Mouse (Mus musculus): Measurements from ENCODE around the gene Tmem54. TPM values are rescaled to one million over a fixed set of nuclear protein-coding genes. Genes with fewer than 3 reads are reported as not detected.

Tmem54 gene
- polyA plus RNA-seq, 1 experiment from 2014 or later = not detected

DNA sequence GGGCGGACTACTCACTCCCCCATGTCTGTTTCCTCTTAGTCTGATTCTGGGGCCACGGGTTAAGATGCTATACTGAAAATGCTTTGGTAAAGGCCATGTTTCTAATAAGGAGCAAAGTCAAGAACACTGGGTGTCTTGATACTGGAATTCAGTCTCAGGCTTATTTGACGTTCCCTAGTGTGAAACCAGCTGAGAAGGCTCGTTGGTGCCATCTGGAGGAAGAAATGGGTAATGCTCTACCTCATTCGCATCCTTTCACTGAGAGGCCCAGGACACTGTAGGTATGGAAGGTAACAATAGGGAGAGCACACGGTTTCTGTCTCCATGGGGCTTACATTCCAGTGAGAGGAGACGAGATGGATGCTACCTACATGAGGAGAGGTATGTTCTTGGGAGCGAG is 19.3 kb upstream of the Tmem54 start:
- Histone ChIP-seq H3K9ac (ENCODE audit: low read length) (no peak overlapping the region), H3K27ac (ENCODE audit: low read depth, low read length) (no peak overlapping the region), H3K4me2 (ENCODE audit: low read length) (no peak overlapping the region), H3K9me3 (replicated peaks; ENCODE audit: control insufficient read depth, low read length) (no peaks in the 10 kb centered on the region), H3K36me3 (ENCODE audit: control insufficient read depth, insufficient read depth, low read length) (peaks cover 23% of the 10 kb centered on the region), H3K4me3 (ENCODE audit: low read depth, low read length) (no peak overlapping the region), H3K27me3 (replicated peaks; ENCODE audit: control insufficient read depth, insufficient read depth, low read length) (no peaks in the 10 kb centered on the region), H3K4me1 (ENCODE audit: control insufficient read depth, insufficient read depth, low read length) (no peaks in the 10 kb centered on the region)
- 26% methylated on average over 8 of the region's 8 CpGs for WGBS
- DNase-seq (ENCODE audit: low spot score) (peak; percentile 84), ATAC-seq (peak; percentile 37)

- Histone ChIP-seq H3K36me3 (ENCODE audit: control insufficient read depth, insufficient read depth, low read length) (peaks cover 18% of the 10 kb centered on the region), H3K9ac (ENCODE audit: low read length) (no peak overlapping the region), H3K4me1 (ENCODE audit: control insufficient read depth, insufficient read depth, low read length) (no peaks in the 10 kb centered on the region), H3K4me3 (ENCODE audit: low read depth, low read length) (no peak overlapping the region), H3K4me2 (ENCODE audit: low read length) (no peak overlapping the region), H3K9me3 (replicated peaks; ENCODE audit: control insufficient read depth, low read length) (no peaks in the 10 kb centered on the region), H3K27ac (ENCODE audit: low read depth, low read length) (no peak overlapping the region), H3K27me3 (replicated peaks; ENCODE audit: control insufficient read depth, insufficient read depth, low read length) (no peaks in the 10 kb centered on the region)
- WGBS = 40% methylated on average over 5 of the region's 5 CpGs
- no peak for ATAC-seq
- no peak for DNase-seq (ENCODE audit: low spot score)
Observed at GRCm38 (mm10) chr4:129087850-129088249, 17.5 kb upstream of the Tmem54 start.

DNA sequence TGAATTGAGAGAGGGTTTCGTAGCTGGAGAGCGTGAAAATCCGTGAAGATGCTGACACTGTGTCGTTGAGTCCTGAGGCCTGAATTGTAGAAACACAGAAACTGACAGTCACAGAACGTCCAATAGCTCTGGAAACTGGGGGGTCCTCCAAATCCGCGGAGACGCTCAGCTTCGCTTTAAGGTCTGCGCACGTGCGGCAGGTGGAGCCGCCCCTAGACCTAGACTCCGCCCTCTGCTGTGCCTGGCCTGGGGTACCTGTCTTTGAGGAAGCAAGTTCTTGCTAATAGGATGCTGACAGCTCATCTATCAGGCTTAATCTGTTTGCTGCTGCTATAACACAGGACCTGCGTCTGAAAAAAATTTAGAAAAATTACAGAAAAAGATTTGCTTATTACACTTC is 10.1 kb upstream of the Tmem54 start:
- H3K4me1 ChIP-seq (ENCODE audit: control insufficient read depth, insufficient read depth, low read length) = no peaks in the 10 kb centered on the region
- DNase-seq (ENCODE audit: low spot score) = no peak
- no peak overlapping the region for H3K27ac ChIP-seq (ENCODE audit: low read depth, low read length)
- no peak for ATAC-seq
- H3K4me3 ChIP-seq (ENCODE audit: low read depth, low read length) = no peak overlapping the region
- whole genome bisulfite sequencing = 35% methylated on average over 15 of the region's 15 CpGs
- no peaks in the 10 kb centered on the region for H3K27me3 ChIP-seq (replicated peaks; ENCODE audit: control insufficient read depth, insufficient read depth, low read length)
- H3K9ac ChIP-seq (ENCODE audit: low read length) = no peak overlapping the region
- H3K4me2 ChIP-seq (ENCODE audit: low read length) = no peak overlapping the region
- H3K36me3 ChIP-seq (ENCODE audit: control insufficient read depth, insufficient read depth, low read length) = no peaks in the 10 kb centered on the region
- H3K9me3 ChIP-seq (replicated peaks; ENCODE audit: control insufficient read depth, low read length) = no peaks in the 10 kb centered on the region

- H3K4me2 ChIP-seq (ENCODE audit: low read length) = no peak overlapping the region
- no peaks in the 10 kb centered on the region for H3K4me1 ChIP-seq (ENCODE audit: control insufficient read depth, insufficient read depth, low read length)
- ATAC-seq (no peak), DNase-seq (ENCODE audit: low spot score) (no peak)
- 71% methylated on average over 7 of the region's 7 CpGs for WGBS
- no peak overlapping the region for H3K9ac ChIP-seq (ENCODE audit: low read length)
- no peaks in the 10 kb centered on the region for H3K36me3 ChIP-seq (ENCODE audit: control insufficient read depth, insufficient read depth, low read length)
- no peak overlapping the region for H3K4me3 ChIP-seq (ENCODE audit: low read depth, low read length)
- no peaks in the 10 kb centered on the region for H3K9me3 ChIP-seq (replicated peaks; ENCODE audit: control insufficient read depth, low read length)
- no peaks in the 10 kb centered on the region for H3K27me3 ChIP-seq (replicated peaks; ENCODE audit: control insufficient read depth, insufficient read depth, low read length)
- H3K27ac ChIP-seq (ENCODE audit: low read depth, low read length) = no peak overlapping the region
Observed at GRCm38 (mm10) chr4:129097006-129097405, 8.3 kb upstream of the Tmem54 start.

DNA sequence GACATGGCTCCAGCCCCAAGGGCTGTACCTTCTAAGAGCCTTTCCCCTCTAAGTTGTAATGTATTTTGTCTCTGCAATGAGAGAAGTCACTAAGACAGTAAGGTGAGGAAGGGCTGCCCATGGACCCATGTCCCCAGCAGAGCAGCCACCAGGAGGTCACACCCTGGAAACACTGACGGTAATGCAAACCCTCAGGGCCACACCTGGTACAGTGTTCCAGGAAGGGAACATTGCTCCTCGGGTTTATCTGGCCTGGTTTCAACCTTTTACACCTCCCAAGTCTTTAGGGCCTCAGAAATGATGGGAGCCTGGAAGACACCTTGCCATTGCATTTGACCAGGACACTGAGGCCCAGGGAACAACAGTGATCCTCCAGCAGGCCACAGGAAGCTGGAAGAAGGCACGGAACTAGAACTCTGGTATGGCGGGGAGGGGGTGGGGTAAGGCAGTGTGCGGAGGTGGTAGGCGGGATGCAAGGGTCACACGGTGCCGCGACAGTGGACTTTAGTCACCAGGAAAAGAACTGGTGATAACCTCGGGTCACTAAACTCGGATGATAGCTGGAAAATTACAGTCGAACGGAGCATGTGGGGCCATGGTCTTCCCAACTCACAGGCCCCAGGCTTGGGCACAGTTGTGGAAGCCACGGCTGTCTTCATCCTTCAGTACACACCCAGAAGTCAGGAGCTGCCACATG is 3.1 kb upstream of the Tmem54 start:
- no peaks in the 10 kb centered on the region for H3K9me3 ChIP-seq (replicated peaks; ENCODE audit: control insufficient read depth, low read length)
- no peak overlapping the region for H3K4me2 ChIP-seq (ENCODE audit: low read length)
- WGBS = 88% methylated on average over 14 of the region's 14 CpGs
- H3K4me3 ChIP-seq (ENCODE audit: low read depth, low read length) = no peak overlapping the region
- H3K27ac ChIP-seq (ENCODE audit: low read depth, low read length) = no peak overlapping the region
- H3K9ac ChIP-seq (ENCODE audit: low read length) = no peak overlapping the region
- peaks cover 35% of the 10 kb centered on the region for H3K27me3 ChIP-seq (replicated peaks; ENCODE audit: control insufficient read depth, insufficient read depth, low read length)
- ATAC-seq (no peak), DNase-seq (ENCODE audit: low spot score) (no peak)
- no peaks in the 10 kb centered on the region for H3K36me3 ChIP-seq (ENCODE audit: control insufficient read depth, insufficient read depth, low read length)
- H3K4me1 ChIP-seq (ENCODE audit: control insufficient read depth, insufficient read depth, low read length) = no peaks in the 10 kb centered on the region; the same call in 1 of the 2 replicates

DNA sequence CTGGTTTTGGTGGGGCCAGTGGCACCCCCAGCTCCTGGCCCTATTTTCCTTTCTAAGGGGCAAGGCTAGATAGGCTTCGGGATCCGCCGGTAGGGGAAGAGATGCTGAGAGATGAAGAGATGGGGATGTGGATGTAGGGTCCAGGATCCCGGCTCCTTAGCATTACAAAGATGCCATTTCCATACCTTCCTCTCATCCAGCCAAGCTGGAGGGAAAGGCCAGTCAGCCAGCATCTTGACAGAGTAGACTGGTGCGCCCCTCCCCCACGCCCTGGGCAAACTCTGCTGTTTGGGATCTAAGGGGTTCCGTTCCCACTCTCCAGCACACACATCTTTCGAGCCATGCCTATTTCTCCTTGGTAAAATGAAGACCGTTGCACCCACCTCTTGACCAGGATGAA is 725 bp downstream of the Tmem54 start:
- no peak overlapping the region for H3K4me3 ChIP-seq (ENCODE audit: low read depth, low read length)
- H3K4me2 ChIP-seq (ENCODE audit: low read length) = no peak overlapping the region
- no peak overlapping the region for H3K9ac ChIP-seq (ENCODE audit: low read length)
- no peak for DNase-seq (ENCODE audit: low spot score)
- no peaks in the 10 kb centered on the region; the same call in 1 of the 2 replicates for H3K4me1 ChIP-seq (ENCODE audit: control insufficient read depth, insufficient read depth, low read length)
- H3K9me3 ChIP-seq (replicated peaks; ENCODE audit: control insufficient read depth, low read length) = no peaks in the 10 kb centered on the region
- no peaks in the 10 kb centered on the region for H3K36me3 ChIP-seq (ENCODE audit: control insufficient read depth, insufficient read depth, low read length)
- 25% methylated on average over 9 of the region's 9 CpGs for WGBS
- no peak for ATAC-seq
- peaks cover 35% of the 10 kb centered on the region for H3K27me3 ChIP-seq (replicated peaks; ENCODE audit: control insufficient read depth, insufficient read depth, low read length)
- H3K27ac ChIP-seq (ENCODE audit: low read depth, low read length) = no peak overlapping the region

GRCm38 (mm10) chr4:129107348-129107899 is 2.1 kb downstream of the Tmem54 start:
- 70% methylated on average over 10 of the region's 10 CpGs for WGBS
- DNase-seq (ENCODE audit: low spot score) = no peak
- H3K9me3 ChIP-seq (replicated peaks; ENCODE audit: control insufficient read depth, low read length) = no peaks in the 10 kb centered on the region
- H3K27ac ChIP-seq (ENCODE audit: low read depth, low read length) = no peak overlapping the region
- no peaks in the 10 kb centered on the region for H3K36me3 ChIP-seq (ENCODE audit: control insufficient read depth, insufficient read depth, low read length)
- H3K27me3 ChIP-seq (replicated peaks; ENCODE audit: control insufficient read depth, insufficient read depth, low read length) = peaks cover 35% of the 10 kb centered on the region
- H3K4me3 ChIP-seq (ENCODE audit: low read depth, low read length) = no peak overlapping the region
- ATAC-seq = no peak
- H3K9ac ChIP-seq (ENCODE audit: low read length) = no peak overlapping the region
- no peaks in the 10 kb centered on the region; the same call in 1 of the 2 replicates for H3K4me1 ChIP-seq (ENCODE audit: control insufficient read depth, insufficient read depth, low read length)
- H3K4me2 ChIP-seq (ENCODE audit: low read length) = no peak overlapping the region

- WGBS = 76% methylated on average over 7 of the region's 7 CpGs
- peaks cover 4% of the 10 kb centered on the region for H3K4me1 ChIP-seq (ENCODE audit: control insufficient read depth, insufficient read depth, low read length)
- no peak overlapping the region for H3K9ac ChIP-seq (ENCODE audit: low read length)
- H3K27me3 ChIP-seq (replicated peaks; ENCODE audit: control insufficient read depth, insufficient read depth, low read length) = peaks cover 30% of the 10 kb centered on the region
- H3K4me3 ChIP-seq (ENCODE audit: low read depth, low read length) = no peak overlapping the region
- no peaks in the 10 kb centered on the region for H3K36me3 ChIP-seq (ENCODE audit: control insufficient read depth, insufficient read depth, low read length)
- ATAC-seq (no peak), DNase-seq (ENCODE audit: low spot score) (no peak)
- no peaks in the 10 kb centered on the region for H3K9me3 ChIP-seq (replicated peaks; ENCODE audit: control insufficient read depth, low read length)
- H3K27ac ChIP-seq (ENCODE audit: low read depth, low read length) = peak overlapping the region; percentile 9; the same call in 1 of the 2 replicates
- H3K4me2 ChIP-seq (ENCODE audit: low read length) = no peak overlapping the region
Observed at GRCm38 (mm10) chr4:129108624-129109023, 3.3 kb downstream of the Tmem54 start.

DNA sequence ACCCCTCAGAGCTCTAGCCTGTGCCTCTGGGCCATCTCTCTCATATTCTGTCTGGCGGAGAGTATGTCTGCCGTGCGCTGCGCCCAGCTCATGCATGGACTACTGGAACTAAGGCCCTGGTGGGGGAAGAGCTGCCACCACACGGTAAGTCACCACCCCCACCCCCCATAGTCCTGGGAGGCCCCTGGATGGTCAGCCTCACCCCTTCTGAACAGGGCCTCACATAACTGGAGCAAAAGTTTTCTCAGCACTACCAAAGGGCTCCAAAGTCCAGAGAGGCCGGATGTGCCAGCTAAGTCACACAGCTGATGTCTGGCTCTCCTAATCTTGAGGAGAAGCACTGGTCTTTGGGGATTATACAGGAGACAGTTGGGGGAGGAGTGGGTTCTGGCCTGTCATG is 5.5 kb downstream of the Tmem54 start:
- ATAC-seq = no peak
- no peak overlapping the region for H3K27ac ChIP-seq (ENCODE audit: low read depth, low read length)
- no peaks in the 10 kb centered on the region for H3K9me3 ChIP-seq (replicated peaks; ENCODE audit: control insufficient read depth, low read length)
- H3K9ac ChIP-seq (ENCODE audit: low read length) = no peak overlapping the region
- peaks cover 10% of the 10 kb centered on the region for H3K27me3 ChIP-seq (replicated peaks; ENCODE audit: control insufficient read depth, insufficient read depth, low read length)
- H3K4me1 ChIP-seq (ENCODE audit: control insufficient read depth, insufficient read depth, low read length) = peaks cover 5% of the 10 kb centered on the region
- H3K36me3 ChIP-seq (ENCODE audit: control insufficient read depth, insufficient read depth, low read length) = no peaks in the 10 kb centered on the region
- 91% methylated on average over 6 of the region's 6 CpGs for WGBS
- DNase-seq (ENCODE audit: low spot score) = no peak
- H3K4me3 ChIP-seq (ENCODE audit: low read depth, low read length) = no peak overlapping the region
- H3K4me2 ChIP-seq (ENCODE audit: low read length) = no peak overlapping the region

Measured in forebrain, embryonic 14.5 days (tissue).